Mouse (Mus musculus): ENCODE data around the gene Prrc2b.

GRCm38 (mm10) chr2:32283986-32284385, 133.1 kb downstream of the Prrc2b start:
- TF ChIP-seq EP300 (IDR thresholded peaks at IDR 0.05; ENCODE audit: low read depth) = no peak
- TF ChIP-seq CTCF (IDR thresholded peaks at IDR 0.05; ENCODE audit: low read depth) = no peak
